Mouse (Mus musculus) midbrain, embryonic 14.5 days (tissue): ENCODE data around the gene Coa3. TPM values are rescaled to one million over a fixed set of nuclear protein-coding genes. Genes with fewer than 3 reads are reported as not detected.

Experiments
- ATAC-seq: fragments of 200-750 bp; cut with Nextera tagmentation; 2 replicates; pipeline ENCODE4 v1.8.0; 2017; ENCODE audit warnings: moderate number of reproducible peaks, moderate library complexity; ENCODE audit not compliant: low FRiP score, low TSS enrichment
- DNase-seq: peaks from one replicate; pipeline ENCODE4 v3.0.0-alpha.2; 2015
- H3K27ac ChIP-seq: fragments of 300-500 bp; sonication (generic); replicated peaks from 2 replicates; pipeline ENCODE4 v1.5.1; 2014; ENCODE audit warnings: mild to moderate bottlenecking, low read depth, low read length, moderate library complexity
- H3K27me3 ChIP-seq: fragments of 300-500 bp; sonication (generic); 2 replicates; pipeline ENCODE4 v1.6.1; 2014; ENCODE audit warnings: low read length, control low read depth, mixed read lengths; ENCODE audit not compliant: control insufficient read depth, insufficient read depth
- H3K36me3 ChIP-seq: fragments of 300-500 bp; sonication (generic); 2 replicates; pipeline ENCODE4 v1.6.1; 2014; ENCODE audit warnings: low read length, control low read depth; ENCODE audit not compliant: control insufficient read depth, insufficient read depth
- H3K4me1 ChIP-seq: fragments of 300-500 bp; sonication (generic); 2 replicates; pipeline ENCODE4 v1.6.1; 2014; ENCODE audit warnings: mild to moderate bottlenecking, antibody characterized with exemption, low read length, control low read depth; ENCODE audit not compliant: control insufficient read depth, insufficient read depth
- H3K4me2 ChIP-seq: fragments of 300-500 bp; sonication (generic); 2 replicates; pipeline ENCODE4 v1.6.1; 2014; ENCODE audit warnings: mild to moderate bottlenecking, low read length, moderate library complexity
- H3K4me3 ChIP-seq: fragments of 300-500 bp; sonication (generic); replicated peaks from 2 replicates; pipeline ENCODE4 v1.5.1; 2014; ENCODE audit warnings: low read depth, low read length
- H3K9ac ChIP-seq: fragments of 300-500 bp; sonication (generic); replicated peaks from 2 replicates; pipeline ENCODE4 v1.6.1; 2014; ENCODE audit warnings: mild to moderate bottlenecking, low read length, moderate library complexity
- H3K9me3 ChIP-seq: fragments of 300-500 bp; sonication (generic); 2 replicates; pipeline ENCODE4 v1.6.1; 2016; ENCODE audit warnings: low read length, control low read depth, mixed read lengths; ENCODE audit not compliant: control insufficient read depth
- WGBS: fragments of 180-500 bp; shearing (Covaris S2); extraction: QIAGEN DNeasy Blood & Tissue Kit; methylation state at CpG from one replicate; pipeline ENCODE4 v1.1.7; 2014; 5-methylcytosine and 5-hydroxymethylcytosine counted together
- polyA plus RNA-seq: library from polyadenylated mRNA; unstranded; fragments of >200 nt; fragmentation: Nextera tagmentation; extraction: Ambion mirVana; gene quantifications from 2 replicates; pipeline ENCODE4 v1.2.1, GENCODE M21; 2014

Gene Coa3
- polyA plus RNA-seq, 1 experiment from 2014 or later = 221 TPM

GRCm38 (mm10) chr11:101262272-101262967 lies 16.5 kb downstream of the Coa3 start:
- Histone ChIP-seq H3K27me3 (peaks cover 41% of the 10 kb centered on the region), H3K27ac (no peak overlapping the region), H3K9me3 (no peaks in the 10 kb centered on the region), H3K4me1 (peaks cover 25% of the 10 kb centered on the region), H3K36me3 (peaks cover 6% of the 10 kb centered on the region), H3K4me3 (0 out of 2 replicates have a peak overlapping the region, but pooled peaks have one; percentile 1), H3K4me2 (peak overlapping the region; percentile 24; the same call in 1 of the 2 replicates), H3K9ac (no peak overlapping the region)
- DNase-seq (peak; percentile 6), ATAC-seq (no peak)
- WGBS = 2% methylated on average over 24 of the region's 24 CpGs

GRCm38 (mm10) chr11:101260826-101261380 lies 18.0 kb downstream of the Coa3 start:
- DNase-seq = no peak
- ATAC-seq = no peak
- H3K27ac ChIP-seq = peak overlapping the region; percentile 49; the same call in 1 of the 2 replicates

GRCm38 (mm10) chr11:101259948-101260825 lies 18.7 kb downstream of the Coa3 start, which contains the start of gene Wnk4:
Gene Wnk4 (plus strand): TSS chr11:101260567.
- Histone ChIP-seq H3K4me2 (peak within 1 kb of the TSS; percentile 94), H3K4me3 (peak within 1 kb of the TSS; percentile 41), H3K27me3 (peaks cover 34% of the 10 kb centered on the region), H3K9me3 (no peaks in the 10 kb centered on the region), H3K27ac (peak within 1 kb of the TSS; percentile 49), H3K36me3 (peaks cover 6% of the 10 kb centered on the region), H3K4me1 (peaks cover 21% of the 10 kb centered on the region), H3K9ac (peak within 1 kb of the TSS; percentile 57)
- WGBS = under 1% methylated on average over 43 of the region's 43 CpGs
- DNase-seq = peak; percentile 71
- ATAC-seq = peak; percentile 75

More at GRCm38 (mm10) chr11:101260826-101261380, 18.0 kb downstream of the Coa3 start:
- Histone ChIP-seq H3K4me1 (peaks cover 25% of the 10 kb centered on the region), H3K27me3 (peaks cover 37% of the 10 kb centered on the region), H3K36me3 (peaks cover 6% of the 10 kb centered on the region), H3K4me2 (peak overlapping the region; percentile 94), H3K9ac (peak overlapping the region; percentile 57), H3K4me3 (peak overlapping the region; percentile 41), H3K9me3 (no peaks in the 10 kb centered on the region)
- 1% methylated on average over 30 of the region's 30 CpGs for WGBS

- Histone ChIP-seq H3K27ac (no peak overlapping the region; the same call in 1 of the 2 replicates), H3K9ac (no peak overlapping the region), H3K36me3 (peaks cover 6% of the 10 kb centered on the region), H3K4me2 (no peak overlapping the region), H3K9me3 (no peaks in the 10 kb centered on the region), H3K4me3 (no peak overlapping the region), H3K27me3 (peaks cover 26% of the 10 kb centered on the region), H3K4me1 (peaks cover 20% of the 10 kb centered on the region)
- 0 out of 2 replicates have a peak, but pooled peaks have one; percentile 6 for ATAC-seq
- DNase-seq = peak; percentile 16
- 38% methylated on average over 6 of the region's 6 CpGs for WGBS
Observed at GRCm38 (mm10) chr11:101259261-101259712, 19.6 kb downstream of the Coa3 start.

GRCm38 (mm10) chr11:101255826-101256775 lies 22.8 kb downstream of the Coa3 start:
- H3K9me3 ChIP-seq = no peaks in the 10 kb centered on the region
- no peak overlapping the region for H3K4me3 ChIP-seq
- no peaks in the 10 kb centered on the region for H3K27me3 ChIP-seq
- ATAC-seq = no peak
- DNase-seq = no peak
- peaks cover 6% of the 10 kb centered on the region for H3K36me3 ChIP-seq
- no peak overlapping the region for H3K27ac ChIP-seq
- peaks cover 28% of the 10 kb centered on the region for H3K4me1 ChIP-seq
- WGBS = 93% methylated on average over 13 of the region's 13 CpGs
- H3K9ac ChIP-seq = no peak overlapping the region
- no peak overlapping the region for H3K4me2 ChIP-seq

GRCm38 (mm10) chr11:101253613-101254389 lies 25.1 kb downstream of the Coa3 start, which contains the start of gene Vps25:
Gene Vps25 (plus strand): TSS chr11:101253707.
- WGBS = under 1% methylated on average over 40 of the region's 40 CpGs
- peak within 1 kb of the TSS; percentile 88 for H3K27ac ChIP-seq
- H3K36me3 ChIP-seq = peaks cover 3% of the 10 kb centered on the region
- peak within 1 kb of the TSS; percentile 93 for H3K4me3 ChIP-seq
- H3K9me3 ChIP-seq = no peaks in the 10 kb centered on the region
- H3K4me2 ChIP-seq = peak within 1 kb of the TSS; percentile 82
- peaks cover 14% of the 10 kb centered on the region; the same call in 1 of the 2 replicates for H3K4me1 ChIP-seq
- DNase-seq (peak; percentile 92), ATAC-seq (peak; percentile 71; the same call in 1 of the 2 replicates)
- peak within 1 kb of the TSS; percentile 88 for H3K9ac ChIP-seq
- no peaks in the 10 kb centered on the region for H3K27me3 ChIP-seq

- peak overlapping the region; percentile 61 for H3K27ac ChIP-seq
- peak overlapping the region; percentile 88 for H3K9ac ChIP-seq
- H3K4me3 ChIP-seq = peak overlapping the region; percentile 93
- no peaks in the 10 kb centered on the region for H3K9me3 ChIP-seq
- H3K36me3 ChIP-seq = no peaks in the 10 kb centered on the region
- no peaks in the 10 kb centered on the region for H3K27me3 ChIP-seq
- DNase-seq (no peak), ATAC-seq (no peak)
- peaks cover 14% of the 10 kb centered on the region; the same call in 1 of the 2 replicates for H3K4me1 ChIP-seq
- WGBS = 11% methylated on average over 7 of the region's 7 CpGs
- peak overlapping the region; percentile 82 for H3K4me2 ChIP-seq
Observed at GRCm38 (mm10) chr11:101252941-101253340, 26.0 kb downstream of the Coa3 start.
